Mouse (Mus musculus): ENCODE data around the gene Lifr. TPM values are rescaled to one million over a fixed set of nuclear protein-coding genes. Genes with fewer than 3 reads are reported as not detected.

Gene Lifr
- total RNA-seq (2014; rRNA removed) (28.0 and 31.8 TPM in 2 replicates), polyA plus RNA-seq (2015; fragmentation: Nextera tagmentation; extraction: Ambion mirVana) (10.3 and 12.2 TPM in 2 replicates)

GRCm38 (mm10) chr15:7090211-7090765 is at the start of gene Lifr:
Lifr (plus strand) TSS chr15:7090614.
- no peak for TF ChIP-seq CTCF (IDR thresholded peaks at IDR 0.05)
- no peaks in the 10 kb centered on the region for H3K36me3 ChIP-seq (ENCODE audit: insufficient read depth, low read length)
- no peaks in the 10 kb centered on the region for H3K27me3 ChIP-seq (ENCODE audit: insufficient read depth, low read length)
- no peak within 1 kb of the TSS for H3K27ac ChIP-seq (ENCODE audit: low read depth, low read length)
- no peak within 1 kb of the TSS for H3K4me3 ChIP-seq (ENCODE audit: low read depth, low read length)
- H3K9me3 ChIP-seq (ENCODE audit: low read length): no peaks in the 10 kb centered on the region
- ATAC-seq (ENCODE audit: low FRiP score): no peak
- DNase-seq (ENCODE audit: low spot score): no peak
- no peaks in the 10 kb centered on the region for H3K4me1 ChIP-seq (ENCODE audit: insufficient read depth, low read length)
- WGBS: 74% methylated on average over 8 of the region's 8 CpGs
- H3K9ac ChIP-seq (replicated peaks; ENCODE audit: low read length, poor library complexity, severe bottlenecking): no peak within 1 kb of the TSS
- H3K4me2 ChIP-seq (ENCODE audit: low read depth, low read length, poor library complexity, severe bottlenecking): no peak within 1 kb of the TSS

GRCm38 (mm10) chr15:7044081-7044749 is 46.2 kb upstream of the Lifr start:
- no peaks in the 10 kb centered on the region for H3K4me1 ChIP-seq (ENCODE audit: insufficient read depth, low read length)
- no peaks in the 10 kb centered on the region for H3K27me3 ChIP-seq (ENCODE audit: insufficient read depth, low read length)
- 82% methylated on average over 11 of the region's 11 CpGs for WGBS
- no peak overlapping the region for H3K4me3 ChIP-seq (ENCODE audit: low read depth, low read length)
- DNase-seq (ENCODE audit: low spot score) (no peak), ATAC-seq (ENCODE audit: low FRiP score) (no peak)
- H3K9ac ChIP-seq (replicated peaks; ENCODE audit: low read length, poor library complexity, severe bottlenecking): no peak overlapping the region
- no peak for TF ChIP-seq CTCF (IDR thresholded peaks at IDR 0.05)
- H3K9me3 ChIP-seq (ENCODE audit: low read length): no peaks in the 10 kb centered on the region
- H3K4me2 ChIP-seq (ENCODE audit: low read depth, low read length, poor library complexity, severe bottlenecking): no peak overlapping the region
- no peak overlapping the region for H3K27ac ChIP-seq (ENCODE audit: low read depth, low read length)
- H3K36me3 ChIP-seq (ENCODE audit: insufficient read depth, low read length): no peaks in the 10 kb centered on the region

GRCm38 (mm10) chr15:7045056-7045455 is 45.4 kb upstream of the Lifr start:
- no peaks in the 10 kb centered on the region for H3K27me3 ChIP-seq (ENCODE audit: insufficient read depth, low read length)
- 88% methylated on average over 4 of the region's 4 CpGs for WGBS
- no peaks in the 10 kb centered on the region for H3K36me3 ChIP-seq (ENCODE audit: insufficient read depth, low read length)
- H3K4me3 ChIP-seq (ENCODE audit: low read depth, low read length): no peak overlapping the region
- H3K27ac ChIP-seq (ENCODE audit: low read depth, low read length): no peak overlapping the region
- no peak overlapping the region for H3K4me2 ChIP-seq (ENCODE audit: low read depth, low read length, poor library complexity, severe bottlenecking)
- H3K4me1 ChIP-seq (ENCODE audit: insufficient read depth, low read length): no peaks in the 10 kb centered on the region
- H3K9me3 ChIP-seq (ENCODE audit: low read length): no peaks in the 10 kb centered on the region
- DNase-seq (ENCODE audit: low spot score): no peak
- no peak for ATAC-seq (ENCODE audit: low FRiP score)
- no peak for TF ChIP-seq CTCF (IDR thresholded peaks at IDR 0.05)
- no peak overlapping the region for H3K9ac ChIP-seq (replicated peaks; ENCODE audit: low read length, poor library complexity, severe bottlenecking)

- Histone ChIP-seq H3K9ac (replicated peaks; ENCODE audit: low read length, poor library complexity, severe bottlenecking) (no peak overlapping the region), H3K9me3 (ENCODE audit: low read length) (no peaks in the 10 kb centered on the region), H3K4me1 (ENCODE audit: insufficient read depth, low read length) (no peaks in the 10 kb centered on the region), H3K36me3 (ENCODE audit: insufficient read depth, low read length) (no peaks in the 10 kb centered on the region), H3K4me2 (ENCODE audit: low read depth, low read length, poor library complexity, severe bottlenecking) (no peak overlapping the region), H3K4me3 (ENCODE audit: low read depth, low read length) (no peak overlapping the region), H3K27ac (ENCODE audit: low read depth, low read length) (no peak overlapping the region), H3K27me3 (ENCODE audit: insufficient read depth, low read length) (no peaks in the 10 kb centered on the region)
- 81% methylated on average over 3 of the region's 3 CpGs for WGBS
- no peak for DNase-seq (ENCODE audit: low spot score)
- ATAC-seq (ENCODE audit: low FRiP score): no peak
- TF ChIP-seq CTCF (IDR thresholded peaks at IDR 0.05): no peak
These were observed 42.5 kb upstream of the Lifr start for GRCm38 (mm10) chr15:7047931-7048330.

GRCm38 (mm10) chr15:7048916-7049315 is 41.5 kb upstream of the Lifr start:
- Histone ChIP-seq H3K27ac (ENCODE audit: low read depth, low read length) (no peak overlapping the region), H3K4me3 (ENCODE audit: low read depth, low read length) (no peak overlapping the region), H3K36me3 (ENCODE audit: insufficient read depth, low read length) (no peaks in the 10 kb centered on the region), H3K9ac (replicated peaks; ENCODE audit: low read length, poor library complexity, severe bottlenecking) (no peak overlapping the region), H3K4me2 (ENCODE audit: low read depth, low read length, poor library complexity, severe bottlenecking) (no peak overlapping the region), H3K9me3 (ENCODE audit: low read length) (no peaks in the 10 kb centered on the region), H3K4me1 (ENCODE audit: insufficient read depth, low read length) (no peaks in the 10 kb centered on the region), H3K27me3 (ENCODE audit: insufficient read depth, low read length) (no peaks in the 10 kb centered on the region)
- ATAC-seq (ENCODE audit: low FRiP score): no peak
- WGBS: 56% methylated on average over 8 of the region's 8 CpGs
- no peak for TF ChIP-seq CTCF (IDR thresholded peaks at IDR 0.05)
- DNase-seq (ENCODE audit: low spot score): no peak

GRCm38 (mm10) chr15:7051666-7052065 is 38.7 kb upstream of the Lifr start:
- no peak for ATAC-seq (ENCODE audit: low FRiP score)
- no peak overlapping the region for H3K4me2 ChIP-seq (ENCODE audit: low read depth, low read length, poor library complexity, severe bottlenecking)
- whole genome bisulfite sequencing: 93% methylated on average over 2 of the region's 2 CpGs
- H3K36me3 ChIP-seq (ENCODE audit: insufficient read depth, low read length): no peaks in the 10 kb centered on the region
- no peak overlapping the region for H3K9ac ChIP-seq (replicated peaks; ENCODE audit: low read length, poor library complexity, severe bottlenecking)
- H3K27ac ChIP-seq (ENCODE audit: low read depth, low read length): no peak overlapping the region
- no peak for DNase-seq (ENCODE audit: low spot score)
- no peak for TF ChIP-seq CTCF (IDR thresholded peaks at IDR 0.05)
- no peak overlapping the region for H3K4me3 ChIP-seq (ENCODE audit: low read depth, low read length)
- no peaks in the 10 kb centered on the region for H3K27me3 ChIP-seq (ENCODE audit: insufficient read depth, low read length)
- H3K9me3 ChIP-seq (ENCODE audit: low read length): no peaks in the 10 kb centered on the region
- H3K4me1 ChIP-seq (ENCODE audit: insufficient read depth, low read length): no peaks in the 10 kb centered on the region

Data from midbrain, postnatal 0 days (tissue).